Mouse (Mus musculus) frontal cortex, adult (tissue): ENCODE measurements around the gene Vmn1r168.
"Not testable (repeated sequence)": the region's sequence is repeated elsewhere in the genome, so short reads cannot be mapped to it uniquely, and the experiment has no call there.

Source experiments
- ATAC-seq: cut with Nextera tagmentation; 2 replicates; pipeline ENCODE4 v1.9.2; 2017; ENCODE audit warnings: mild to moderate bottlenecking, moderate library complexity, mixed read lengths; ENCODE audit not compliant: low TSS enrichment

Vmn1r168 gene

GRCm38 (mm10) chr7:23539432-23539831 lies at the start of gene Vmn1r168:
Gene Vmn1r168, plus strand, starts transcription at chr7:23539732.
- ATAC-seq, result not testable (repeated sequence)

GRCm38 (mm10) chr7:23507106-23507505 lies 32.4 kb upstream of the Vmn1r168 start, which contains the start of gene Vmn1r167:
Gene Vmn1r167, minus strand, starts transcription at chr7:23507206.
- ATAC-seq, result not testable (repeated sequence)

GRCm38 (mm10) chr7:23575226-23575625 lies 35.7 kb downstream of the Vmn1r168 start, which contains the start of gene Vmn1r169:
Gene Vmn1r169, plus strand, starts transcription at chr7:23575526.
- not testable (repeated sequence) for ATAC-seq
